Mouse (Mus musculus): ENCODE measurements around the gene Ccni.

Ccni gene

DNA sequence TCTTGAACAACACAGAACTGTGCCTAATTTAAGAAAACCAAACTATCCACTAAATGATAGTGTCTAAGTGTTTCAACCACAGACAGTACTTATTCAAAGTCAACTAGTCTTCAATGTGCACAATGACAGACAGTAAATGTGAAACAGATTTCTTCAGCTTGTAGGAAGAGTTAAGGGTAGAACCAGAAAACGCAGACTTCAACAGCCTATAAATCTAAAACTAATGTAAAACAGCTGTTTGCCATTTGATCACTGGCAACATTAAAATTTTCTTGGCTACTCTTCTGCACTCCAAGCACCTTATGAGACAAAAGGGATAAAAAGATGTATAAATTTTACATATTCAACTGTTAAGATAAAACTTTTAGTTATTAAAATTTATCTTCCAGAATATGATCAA lies 5.1 kb downstream of the Ccni start:
- DNase-seq (ENCODE audit: low read depth, low spot score), result no peak

DNA sequence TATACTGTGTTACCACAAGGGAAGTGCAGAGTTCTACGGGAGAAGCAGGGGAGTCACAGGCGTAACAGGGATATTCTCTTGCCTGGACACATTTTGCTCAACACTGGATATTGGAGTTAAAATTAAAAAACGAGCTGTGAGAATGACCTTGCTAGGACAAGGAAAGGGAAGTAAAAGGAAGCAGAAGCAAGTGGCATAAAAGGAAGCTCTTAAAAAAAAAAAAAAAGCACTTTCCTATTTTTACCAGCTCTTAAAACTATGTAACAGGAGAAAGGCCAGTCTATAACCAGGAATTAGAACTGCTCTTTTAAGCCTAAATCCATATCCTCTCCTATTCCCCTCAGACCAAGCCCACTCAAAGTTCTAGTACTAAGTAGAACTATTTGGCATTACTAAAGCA lies 8.1 kb downstream of the Ccni start:
- DNase-seq (ENCODE audit: low read depth, low spot score), result no peak

DNA sequence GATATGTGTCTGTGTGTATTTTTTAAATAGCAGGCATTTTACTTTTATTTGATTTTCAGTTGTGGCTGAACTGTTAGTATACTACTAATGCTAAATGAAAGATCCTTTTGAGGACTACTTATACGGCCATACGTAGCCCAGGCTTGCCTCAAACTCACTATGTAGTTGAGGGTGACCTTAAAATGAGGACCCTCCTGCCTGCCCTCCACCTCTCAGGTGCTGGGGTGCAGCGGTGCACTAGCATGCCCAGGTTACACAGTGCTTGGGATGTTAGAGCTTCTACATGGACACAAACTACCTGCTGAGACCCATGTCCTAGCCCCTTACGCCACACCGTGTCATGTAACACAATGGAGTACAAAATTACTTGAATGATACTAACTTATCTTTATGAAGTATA lies 15.9 kb downstream of the Ccni start:
- no peak for DNase-seq (ENCODE audit: low read depth, low spot score)

DNA sequence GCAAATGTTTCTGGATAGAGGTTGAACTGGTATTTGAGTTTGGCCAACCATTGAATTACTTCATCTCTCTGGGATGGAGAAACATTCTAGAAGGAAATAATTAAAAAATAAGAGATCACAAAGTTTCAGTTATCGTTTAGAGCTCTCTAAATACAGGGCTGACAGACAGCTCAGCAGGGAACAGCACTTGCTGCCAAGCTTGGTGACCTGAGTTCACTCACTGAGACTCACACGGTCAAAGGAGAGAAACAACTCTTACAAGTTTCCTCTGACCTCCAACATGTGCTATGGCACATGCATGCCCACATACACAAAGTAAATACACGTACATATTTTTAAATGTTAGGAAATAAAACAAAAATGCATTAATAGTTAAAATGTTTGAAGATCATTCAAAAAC lies 16.7 kb downstream of the Ccni start:
- no peak for DNase-seq (ENCODE audit: low read depth, low spot score)

DNA sequence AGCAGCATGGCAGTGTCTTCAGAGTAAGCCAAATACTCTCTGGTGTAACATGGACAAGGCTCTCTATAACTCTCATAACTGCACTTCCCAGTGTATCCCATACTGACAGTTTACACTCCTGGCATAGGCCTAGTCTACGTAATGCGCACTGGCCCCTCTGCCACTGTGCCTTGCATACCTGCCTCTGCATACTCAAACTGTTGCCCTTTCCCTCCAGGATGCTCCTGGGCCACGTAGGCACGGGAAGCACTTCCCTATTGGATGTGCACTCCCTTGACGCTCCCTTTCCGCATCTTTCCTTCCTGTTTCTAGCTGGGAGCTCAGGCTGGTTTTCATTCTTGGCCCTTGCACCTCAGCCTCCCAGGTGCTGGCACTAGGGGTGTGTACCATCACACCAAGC lies 21.7 kb downstream of the Ccni start:
- DNase-seq (ENCODE audit: low read depth, low spot score), result no peak

DNA sequence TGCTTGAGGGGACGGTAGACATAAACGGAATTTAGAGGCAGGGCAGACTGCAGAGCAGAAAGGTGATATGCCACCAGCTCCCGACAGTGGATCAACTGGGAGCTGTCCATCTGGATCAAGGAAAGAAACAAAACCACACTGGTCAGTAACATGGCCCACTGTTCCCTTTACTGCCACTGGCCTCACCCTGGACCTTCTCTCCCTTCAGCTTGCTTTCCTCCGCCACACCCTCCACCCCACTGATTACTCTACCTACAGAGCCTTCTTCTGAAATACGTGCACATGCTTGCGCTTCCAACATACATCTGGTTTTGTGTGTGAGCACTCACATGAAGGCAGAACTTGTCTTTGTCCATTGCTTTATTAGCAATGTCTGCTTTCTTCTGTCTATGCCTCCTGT lies 23.0 kb downstream of the Ccni start:
- no peak for DNase-seq (ENCODE audit: low read depth, low spot score)

DNA sequence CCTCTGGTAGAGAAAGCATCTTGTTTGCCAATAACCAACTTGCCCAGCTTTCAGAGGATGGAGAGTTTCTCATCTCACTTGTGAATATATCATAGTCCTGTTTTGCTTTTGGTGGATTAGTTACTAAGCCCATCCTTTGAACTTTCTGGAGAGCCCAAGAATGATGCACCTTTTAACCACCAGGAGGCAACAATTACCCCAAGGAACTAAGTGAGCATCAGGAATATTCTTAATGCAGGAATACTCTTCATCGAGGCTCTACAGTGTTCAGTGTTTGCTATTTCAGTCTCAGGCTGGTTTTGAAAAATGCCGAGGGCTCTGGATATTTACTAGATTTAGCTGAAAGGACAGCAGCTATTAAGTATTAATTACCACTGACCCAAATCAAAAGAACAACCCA lies 26.0 kb downstream of the Ccni start:
- DNase-seq (ENCODE audit: low read depth, low spot score), result no peak

DNA sequence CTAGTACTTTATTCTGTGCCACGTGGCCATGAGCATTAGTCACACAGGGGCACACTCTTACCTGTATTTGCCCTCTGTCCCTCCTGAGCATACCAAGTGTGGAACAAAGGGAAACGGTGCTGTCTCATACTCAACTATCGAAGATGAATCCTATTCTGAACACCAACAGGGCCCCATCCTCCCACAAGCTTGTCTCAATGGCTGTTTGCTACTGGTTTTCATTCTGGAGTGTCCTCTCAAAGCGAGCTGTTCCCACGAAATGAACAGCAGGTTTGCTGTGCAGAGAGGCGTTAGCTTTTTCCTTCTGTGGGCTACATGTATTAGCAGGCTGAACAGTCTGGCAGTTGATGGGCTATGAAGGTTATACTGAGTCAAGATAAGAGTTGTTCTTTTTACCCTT lies 27.7 kb downstream of the Ccni start:
- DNase-seq (ENCODE audit: low read depth, low spot score), result no peak

DNA sequence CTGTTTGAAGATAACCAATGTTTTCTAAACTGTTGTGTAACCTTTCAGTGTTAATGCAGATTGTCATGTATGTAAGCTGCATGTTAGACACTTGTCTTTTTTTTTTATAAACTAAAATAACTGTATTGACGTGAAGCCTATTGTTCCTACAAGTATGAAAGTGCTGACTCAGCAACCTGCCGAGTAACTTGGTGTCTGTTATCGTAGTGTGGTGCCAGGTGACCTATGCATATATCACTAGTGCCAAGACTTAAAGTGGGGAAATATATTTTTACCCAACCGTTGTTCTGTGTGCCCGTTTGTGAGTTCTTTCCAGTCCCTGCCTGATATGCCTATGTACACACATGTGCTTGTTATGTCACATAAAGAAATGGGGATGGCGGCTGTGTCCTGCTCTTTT lies 31.6 kb downstream of the Ccni start:
- DNase-seq (ENCODE audit: low read depth, low spot score), result no peak

DNA sequence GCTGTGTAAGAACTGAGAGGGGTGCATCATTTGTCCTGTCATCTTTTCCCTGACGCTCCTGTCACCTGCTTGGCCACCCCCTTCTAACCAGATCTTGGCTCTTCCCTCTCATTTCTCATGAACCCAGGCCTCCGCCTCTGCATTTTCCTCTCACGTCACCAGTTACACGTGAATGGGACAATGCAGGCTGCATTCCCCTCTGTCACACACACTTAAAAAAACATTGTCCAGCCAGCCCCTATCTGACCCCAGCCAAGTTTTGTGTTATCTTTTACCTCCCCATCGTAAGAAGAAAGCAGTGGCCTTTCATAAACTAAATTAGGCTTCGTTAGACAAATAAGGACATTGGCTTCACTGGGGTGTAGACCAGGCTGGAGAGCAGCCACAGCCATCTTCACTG lies 33.8 kb downstream of the Ccni start:
- DNase-seq (ENCODE audit: low read depth, low spot score), result no peak

DNA sequence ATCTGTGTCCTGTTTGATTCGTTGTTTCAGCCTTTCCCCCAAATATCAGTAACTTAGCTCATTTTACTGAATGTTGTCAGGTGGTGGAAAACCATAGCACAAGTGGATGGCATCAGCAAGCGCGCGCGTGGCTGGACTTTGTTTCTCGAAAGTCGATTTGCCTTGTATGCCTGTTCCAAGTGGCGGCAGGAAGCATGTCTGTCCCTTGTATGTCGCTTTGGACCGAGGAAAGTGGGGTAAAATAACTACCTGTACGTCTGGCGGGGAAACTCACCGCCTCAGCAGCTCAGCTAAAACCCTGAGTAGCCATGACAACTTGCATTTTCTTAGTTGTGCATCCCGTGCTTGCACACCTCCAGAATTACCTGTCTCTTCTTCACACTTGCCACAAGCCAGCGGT lies 34.9 kb downstream of the Ccni start:
- no peak for DNase-seq (ENCODE audit: low read depth, low spot score)

DNA sequence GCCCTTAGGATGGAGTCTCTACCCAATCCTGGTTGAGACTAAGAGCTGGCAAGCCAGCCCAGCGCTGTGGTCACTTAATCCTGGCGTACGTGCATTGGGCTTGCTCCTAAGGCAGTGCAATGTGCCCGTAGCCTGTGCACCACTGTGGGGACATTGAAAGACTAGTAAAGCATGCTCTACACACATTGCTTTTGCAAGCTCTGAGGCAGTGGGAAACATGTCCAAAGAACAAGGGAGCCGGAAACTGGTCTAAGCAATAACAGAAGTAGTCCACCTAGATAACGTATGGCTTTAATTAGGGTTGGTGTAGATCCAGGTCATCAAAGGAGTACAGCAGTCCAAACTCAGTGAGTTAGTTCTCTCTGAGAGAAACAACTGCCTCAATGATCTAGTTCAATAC lies 37.6 kb downstream of the Ccni start:
- DNase-seq (ENCODE audit: low read depth, low spot score), result no peak

DNA sequence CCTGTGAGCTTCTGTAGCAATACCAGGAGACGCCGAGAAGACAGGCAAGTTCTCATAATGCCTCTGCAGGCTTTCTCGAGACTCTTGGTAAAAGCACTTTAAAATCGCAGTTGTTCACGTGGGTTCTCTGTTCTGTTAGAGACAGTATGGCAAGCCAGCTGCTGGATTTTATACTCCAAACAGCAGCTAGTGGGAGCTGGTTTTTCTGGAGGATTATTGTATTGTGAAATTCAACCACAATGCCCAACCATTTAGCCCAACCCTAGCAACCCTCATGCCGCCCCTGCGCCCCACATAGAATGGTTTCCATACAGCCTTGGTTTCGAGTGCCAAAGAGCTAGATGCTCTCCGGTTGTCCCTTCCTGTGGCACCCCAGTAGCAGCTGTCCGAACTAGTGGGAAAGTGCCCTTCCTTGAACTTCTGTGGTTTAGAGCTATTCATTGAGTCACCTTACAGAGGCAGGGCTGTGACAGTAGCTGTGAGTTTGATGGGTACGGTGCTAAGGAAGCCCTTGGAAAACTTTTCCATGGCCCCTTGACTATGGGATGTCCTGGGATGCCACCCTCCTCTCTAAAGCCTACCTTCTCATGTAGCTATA lies 38.3 kb downstream of the Ccni start:
- DNase-seq (ENCODE audit: low read depth, low spot score), result peak; percentile 38

DNA sequence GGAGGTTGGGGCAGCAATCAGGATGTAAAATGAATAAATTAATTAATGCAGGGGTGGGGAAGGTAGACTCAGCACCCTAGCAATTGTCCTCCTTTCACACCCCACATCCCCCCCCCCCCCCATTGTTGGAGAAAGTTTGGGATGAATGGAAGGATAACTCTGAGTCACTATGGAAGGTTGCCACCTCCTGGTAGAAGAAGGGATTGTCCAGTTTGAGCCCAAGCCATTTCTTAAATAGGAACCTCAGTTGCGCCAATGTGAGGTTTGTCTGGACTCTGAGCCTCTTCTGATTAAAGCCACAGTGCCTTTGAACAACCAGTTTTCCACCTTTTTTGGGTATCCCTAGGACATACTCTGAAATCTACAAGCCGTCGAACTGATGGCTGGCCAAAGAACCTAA lies 42.8 kb downstream of the Ccni start:
- DNase-seq (ENCODE audit: low read depth, low spot score), result peak; percentile 35

DNA sequence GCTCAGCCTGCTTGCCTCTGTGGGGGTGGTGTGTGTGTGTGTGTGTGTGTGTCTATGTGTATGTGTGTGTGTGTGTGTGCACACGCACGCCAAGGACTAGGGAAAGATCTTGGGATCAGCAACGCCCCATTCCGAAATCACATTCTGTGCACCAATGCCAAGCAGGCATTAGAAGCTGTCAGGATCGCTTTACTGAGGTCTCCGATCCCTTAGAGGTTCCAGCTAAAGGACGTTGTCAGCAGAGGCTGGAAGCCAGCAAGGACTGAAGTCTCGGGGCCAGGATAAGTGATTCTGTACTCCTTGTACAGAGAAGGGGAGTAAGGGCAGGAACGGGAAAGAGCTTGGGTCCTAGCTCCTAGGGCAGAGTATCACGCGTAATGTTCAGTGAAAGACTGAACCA lies 51.9 kb downstream of the Ccni start:
- DNase-seq (ENCODE audit: low read depth, low spot score), result no peak

DNA sequence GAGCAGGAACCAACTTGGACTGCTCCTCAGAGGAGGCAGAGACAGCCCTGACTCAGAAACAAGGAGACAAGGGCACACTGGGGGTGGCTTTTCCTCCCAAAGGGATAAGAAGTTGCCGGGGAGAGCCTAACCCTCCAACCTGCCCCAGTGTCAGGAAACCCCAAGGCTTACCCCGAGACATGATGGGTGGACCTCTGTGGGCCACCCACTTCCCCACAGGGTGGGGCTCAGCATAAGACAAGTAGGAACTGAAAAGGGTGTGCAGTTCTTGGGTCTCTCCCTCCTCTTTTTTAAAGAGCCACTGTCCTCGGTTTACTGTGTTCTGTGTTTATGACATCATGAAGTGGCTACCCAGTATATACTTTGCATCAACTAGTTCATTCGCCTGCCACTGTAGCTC lies 53.8 kb downstream of the Ccni start:
- DNase-seq (ENCODE audit: low read depth, low spot score), result no peak

DNA sequence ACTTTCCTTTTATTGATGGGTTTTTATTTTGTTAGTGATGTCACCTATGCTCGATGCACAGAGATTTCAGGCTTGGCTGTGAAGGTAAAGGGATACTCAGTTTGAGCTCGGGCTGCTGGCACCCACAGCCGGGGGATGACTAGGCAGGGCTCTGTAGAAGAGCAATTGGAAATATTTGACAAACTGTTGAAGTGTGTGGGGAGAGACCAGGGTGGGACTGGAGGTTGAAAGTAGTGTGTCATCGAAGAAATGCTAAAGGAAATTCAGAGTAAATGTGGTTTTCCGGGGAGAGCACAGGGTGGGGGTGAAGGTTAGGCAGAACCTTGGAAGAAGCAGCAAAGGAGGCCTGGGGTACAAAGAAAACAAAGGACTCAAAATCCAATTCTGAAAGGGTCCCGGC lies 54.3 kb downstream of the Ccni start:
- DNase-seq (ENCODE audit: low read depth, low spot score), result no peak

DNA sequence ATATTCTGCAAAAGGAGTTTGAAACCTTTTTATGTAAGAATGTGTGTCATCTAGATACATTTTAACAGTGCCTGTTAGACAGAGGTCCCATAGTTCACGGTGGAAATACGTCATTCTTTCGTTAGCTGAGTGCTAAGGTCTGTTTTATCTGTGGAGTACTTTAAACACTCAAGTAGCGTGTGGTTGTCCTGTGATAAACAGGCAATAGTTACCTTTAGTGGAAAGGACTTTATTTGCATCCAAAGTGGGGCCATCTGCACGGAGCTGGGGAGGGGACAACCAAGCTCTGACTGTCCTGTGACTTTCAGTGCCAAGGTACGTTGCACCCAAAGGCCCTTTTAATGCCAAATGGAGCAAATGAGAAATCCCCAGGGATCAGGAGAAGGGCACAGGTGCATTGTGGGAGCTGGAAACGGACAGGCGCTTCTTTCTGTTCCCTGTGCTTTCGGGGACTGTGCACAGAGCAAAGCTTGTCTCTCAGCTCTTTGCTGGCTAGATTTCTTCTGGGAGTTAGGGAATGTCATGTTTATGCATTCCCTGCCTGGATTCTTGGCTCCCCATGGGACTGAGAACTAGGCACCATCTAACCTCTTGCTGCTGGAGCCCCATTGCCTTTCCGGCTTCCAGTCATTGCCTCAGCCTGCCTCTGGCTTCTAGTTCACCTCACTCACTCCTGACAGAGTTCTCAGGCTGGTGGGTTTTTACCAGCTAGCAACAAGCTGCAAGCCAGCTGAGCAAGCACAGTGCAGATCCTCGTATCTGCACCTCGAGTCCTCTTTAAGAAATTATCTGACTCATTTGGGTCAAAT lies 56.1 kb downstream of the Ccni start:
- DNase-seq (ENCODE audit: low read depth, low spot score), result no peak

DNA sequence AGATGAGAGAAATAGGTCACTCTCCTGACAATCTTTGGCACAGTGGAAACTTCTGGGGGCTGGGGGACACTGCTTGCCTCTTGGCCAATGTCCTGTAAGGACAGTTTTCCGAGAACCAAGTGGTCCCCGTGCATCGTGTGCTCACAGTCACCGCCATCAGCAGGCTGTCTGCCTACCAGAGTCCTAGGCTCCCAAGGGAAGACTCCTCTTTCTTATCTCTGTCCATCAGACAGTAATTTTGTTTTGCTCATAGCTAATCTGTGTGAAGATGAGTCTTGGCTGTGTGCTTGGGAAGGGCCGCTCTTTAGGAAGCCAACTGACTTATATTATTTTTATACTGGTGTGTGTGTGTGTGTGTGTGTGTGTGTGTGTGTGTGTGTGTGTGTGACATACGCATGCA lies 60.8 kb downstream of the Ccni start:
- no peak for DNase-seq (ENCODE audit: low read depth, low spot score)

DNA sequence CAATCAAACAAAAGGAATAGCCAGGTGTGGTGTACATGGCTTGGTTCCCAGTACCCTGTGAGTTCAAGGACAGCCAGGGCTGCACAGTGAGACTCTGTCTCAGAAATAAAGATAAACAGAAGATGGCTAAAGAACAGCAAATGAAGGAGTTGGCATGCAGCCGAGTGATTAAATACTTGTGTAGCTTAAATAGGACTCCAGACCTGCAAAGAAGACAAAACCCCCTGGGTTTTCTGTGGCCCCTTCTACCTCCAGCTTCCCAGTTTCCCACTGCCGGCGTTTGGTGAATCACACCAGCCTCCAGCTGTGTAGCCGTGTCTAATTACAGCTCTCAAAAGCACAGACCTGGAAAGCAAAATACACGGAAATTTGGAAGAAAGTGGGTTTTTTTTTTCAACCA lies 61.4 kb downstream of the Ccni start:
- no peak for DNase-seq (ENCODE audit: low read depth, low spot score)

DNA sequence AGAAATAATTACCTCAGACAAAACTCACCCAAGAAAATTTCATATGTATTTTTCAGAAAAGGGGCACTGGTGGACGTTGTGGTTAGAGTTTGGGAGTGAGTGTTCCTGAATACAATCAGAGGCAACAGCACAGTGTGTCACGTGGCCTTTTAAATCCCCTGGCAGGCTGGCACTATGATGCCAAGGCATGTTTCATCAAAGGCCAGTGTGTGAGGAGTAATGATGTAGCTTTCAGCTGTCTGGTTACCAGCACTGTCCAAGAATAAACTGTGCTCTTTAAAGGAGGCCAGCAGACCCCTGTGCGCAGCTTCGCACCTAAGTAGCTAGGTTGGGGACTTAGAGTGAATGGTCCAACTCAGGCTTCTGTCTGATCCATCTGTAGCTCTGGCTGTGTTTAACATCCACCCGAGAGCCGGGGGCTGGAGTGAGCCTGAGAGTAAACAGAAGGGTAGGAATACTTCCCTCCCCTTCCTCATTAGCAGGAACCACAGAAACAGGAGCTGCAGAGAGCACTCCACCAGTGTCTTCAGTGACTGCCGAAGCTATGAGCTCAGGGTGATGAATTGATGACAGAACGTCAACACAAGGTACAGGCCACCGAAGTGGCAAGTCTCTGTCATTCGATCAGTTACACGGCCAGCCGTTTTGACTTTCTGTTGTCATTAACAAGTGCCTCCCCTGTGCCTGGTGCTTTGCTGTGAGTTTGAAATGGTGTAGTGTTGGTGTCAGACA lies 62.8 kb downstream of the Ccni start:
- DNase-seq (ENCODE audit: low read depth, low spot score), result no peak

DNA sequence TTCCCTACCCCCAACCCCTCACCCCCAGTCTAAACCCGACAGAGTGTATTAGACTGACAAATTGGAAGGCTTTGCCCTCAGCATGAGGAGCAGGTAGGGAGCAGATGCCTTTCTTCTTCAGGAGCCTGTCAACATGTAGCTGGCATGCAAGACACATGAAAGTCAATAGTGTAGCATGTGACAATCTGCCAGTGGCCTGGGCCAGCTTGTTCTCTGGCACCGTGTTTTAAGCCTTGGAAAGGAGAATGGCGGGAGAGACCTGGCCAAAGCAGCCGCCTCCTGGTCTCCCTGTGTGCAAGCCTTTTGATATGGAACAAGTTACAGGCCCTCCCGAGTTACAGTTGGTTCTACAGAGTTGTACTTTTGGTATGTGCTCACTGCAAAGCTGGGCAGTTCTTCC lies 65.5 kb downstream of the Ccni start:
- no peak for DNase-seq (ENCODE audit: low read depth, low spot score)

DNA sequence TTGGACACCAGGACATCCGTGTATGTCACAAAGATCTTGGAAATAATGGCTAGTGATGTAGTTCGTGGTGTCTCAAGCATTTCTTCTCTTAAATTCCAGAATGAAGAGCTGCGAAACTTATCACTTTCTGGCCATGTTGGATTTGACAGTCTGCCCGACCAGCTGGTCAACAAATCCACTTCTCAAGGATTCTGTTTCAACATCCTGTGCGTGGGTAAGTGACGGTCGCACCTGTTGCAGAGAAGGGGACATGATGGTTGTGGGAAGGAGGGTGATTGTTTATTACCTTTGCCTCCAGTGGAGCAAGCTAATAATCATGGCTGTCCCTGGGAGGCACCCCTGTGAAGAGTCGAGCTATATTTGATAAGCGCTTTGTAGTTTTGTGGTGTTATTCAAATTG lies 66.9 kb downstream of the Ccni start:
- no peak for DNase-seq (ENCODE audit: low read depth, low spot score)

Measured in A20 (cell line).